Mouse (Mus musculus) brown adipose tissue, adult 24 weeks (tissue): ENCODE data around the gene Cirbp. TPM values are rescaled to one million over a fixed set of nuclear protein-coding genes. Genes with fewer than 3 reads are reported as not detected.

Experiments
- H3K27ac ChIP-seq: fragments of 200-500 bp; replicated peaks from 2 replicates; pipeline ENCODE4 v1.5.1; 2012; ENCODE audit warnings: low read depth, mild to moderate bottlenecking, low read length
- H3K4me1 ChIP-seq: fragments of 200-500 bp; 2 replicates; pipeline ENCODE4 v1.6.1; 2012; ENCODE audit warnings: low read length, mixed read lengths; ENCODE audit not compliant: control insufficient read depth, insufficient read depth, insufficient read length
- H3K4me3 ChIP-seq: fragments of 200-500 bp; 2 replicates; pipeline ENCODE4 v1.5.1; 2012; ENCODE audit warnings: low read depth, mild to moderate bottlenecking, low read length, moderate library complexity; ENCODE audit not compliant: insufficient read depth
- polyA plus RNA-seq: library from polyadenylated mRNA; stranded (reverse); fragments of >200 nt; gene quantifications from 2 replicates; pipeline ENCODE4 v1.2.4, GENCODE M21; 2012; ENCODE audit not compliant: missing spikeins, insufficient read depth, insufficient read length

Gene Cirbp
- polyA plus RNA-seq, 1 experiment: 27.5 TPM

DNA sequence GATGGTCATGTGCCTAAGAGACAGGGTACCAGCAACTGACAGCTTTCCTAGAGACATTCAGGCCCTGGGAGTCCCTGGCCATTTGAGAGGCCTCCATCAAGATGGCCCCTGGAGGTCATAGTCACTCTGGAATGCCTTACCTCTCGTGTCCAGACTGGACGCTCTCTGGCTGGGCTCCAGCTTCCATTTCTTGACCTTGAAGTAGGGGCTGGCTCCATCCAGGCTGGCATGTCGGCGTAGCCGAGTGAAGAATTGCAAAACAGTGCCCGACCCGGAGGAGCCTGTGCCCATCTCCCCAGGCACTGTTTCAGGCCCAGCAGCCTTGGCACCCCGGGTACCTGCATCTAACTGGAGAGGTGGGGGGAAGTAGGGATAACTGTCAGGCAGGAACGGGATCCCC is 31.4 kb upstream of the Cirbp start:
- H3K4me3 ChIP-seq: no peak overlapping the region
- H3K27ac ChIP-seq: no peak overlapping the region
- H3K4me1 ChIP-seq: peaks cover 2% of the 10 kb centered on the region; the same call in 1 of the 2 replicates

DNA sequence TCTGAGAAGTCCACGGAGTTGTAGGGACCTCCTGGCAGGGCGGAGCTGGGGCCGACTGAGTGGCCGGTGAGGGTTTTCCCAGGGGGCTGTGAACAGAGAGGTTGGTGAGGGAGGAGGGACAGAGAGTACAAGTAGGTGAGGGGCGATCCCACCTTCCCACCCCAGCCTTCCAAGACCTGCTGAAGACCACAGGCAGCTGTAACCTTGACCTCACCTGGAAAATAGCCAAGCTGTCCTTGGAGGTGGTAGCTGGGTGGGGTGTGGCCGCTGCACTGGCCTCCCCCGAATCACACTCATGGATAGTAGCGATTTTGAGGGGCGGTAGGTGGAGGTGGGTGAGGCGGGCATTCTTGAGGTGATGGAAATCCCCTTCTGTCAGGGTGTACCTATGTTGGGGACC is 30.6 kb upstream of the Cirbp start:
- no peak overlapping the region for H3K27ac ChIP-seq
- peaks cover 2% of the 10 kb centered on the region; the same call in 1 of the 2 replicates for H3K4me1 ChIP-seq
- no peak overlapping the region for H3K4me3 ChIP-seq

DNA sequence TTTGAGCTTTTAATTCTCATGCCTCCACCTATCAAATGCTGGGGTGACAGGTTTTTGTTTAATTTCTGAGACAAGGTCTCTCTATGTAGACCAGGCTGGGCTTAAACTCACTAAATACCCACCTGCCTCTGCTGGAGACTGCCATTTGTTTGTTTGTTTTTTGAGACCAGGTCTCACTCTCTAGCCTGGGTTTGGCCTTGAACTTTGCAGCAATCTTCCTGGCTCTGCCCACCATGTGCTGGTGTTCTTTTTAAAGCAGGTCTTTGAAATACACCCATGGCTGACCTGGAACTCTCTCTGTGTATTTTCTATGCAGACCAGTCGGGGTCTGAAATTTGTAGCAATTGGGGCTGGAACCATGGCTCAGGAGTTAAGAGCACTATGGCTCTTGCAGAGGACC is 30.1 kb upstream of the Cirbp start:
- Histone ChIP-seq H3K4me1 (peaks cover 2% of the 10 kb centered on the region; the same call in 1 of the 2 replicates), H3K27ac (no peak overlapping the region), H3K4me3 (no peak overlapping the region)

DNA sequence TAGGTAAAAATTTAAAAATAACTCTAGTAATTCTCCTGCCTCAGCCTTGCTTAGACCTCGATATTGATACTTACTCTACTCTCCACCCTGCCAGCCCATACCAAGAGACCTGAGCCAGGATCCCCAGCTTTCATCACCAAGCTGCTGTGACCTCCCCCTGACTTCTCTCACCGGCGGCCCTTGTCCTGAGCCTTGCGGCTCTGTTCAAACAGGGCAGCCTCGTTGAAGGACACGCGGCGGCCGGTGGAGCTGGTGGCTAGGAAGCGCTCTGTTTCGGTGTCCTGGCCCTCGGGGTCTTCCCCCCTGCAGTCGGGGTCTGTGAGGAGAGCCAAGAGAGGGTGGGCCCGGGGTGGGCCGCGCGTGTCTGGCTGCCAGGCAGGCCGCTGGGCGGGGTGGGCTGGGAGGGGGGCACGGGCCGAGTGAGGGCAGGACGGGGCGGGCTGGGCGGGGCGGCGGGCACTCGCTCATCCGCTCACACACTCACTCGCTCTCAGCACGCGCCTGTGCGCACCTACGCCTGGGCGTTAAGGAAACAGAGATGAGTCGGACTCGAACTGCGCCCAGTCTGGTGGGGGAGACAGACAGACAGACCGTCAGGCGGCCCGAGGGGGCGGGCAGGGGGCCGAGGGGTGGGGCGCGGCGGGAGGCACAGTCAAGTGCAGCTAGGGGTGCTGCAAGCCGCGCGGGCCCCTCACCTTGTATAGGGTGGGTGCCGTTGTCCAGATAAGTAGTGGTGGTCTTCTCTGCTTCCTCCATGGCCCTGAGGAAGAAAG is 29.4 kb upstream of the Cirbp start:
- Histone ChIP-seq H3K4me1 (peaks cover 2% of the 10 kb centered on the region; the same call in 1 of the 2 replicates), H3K27ac (no peak overlapping the region), H3K4me3 (no peak overlapping the region)

DNA sequence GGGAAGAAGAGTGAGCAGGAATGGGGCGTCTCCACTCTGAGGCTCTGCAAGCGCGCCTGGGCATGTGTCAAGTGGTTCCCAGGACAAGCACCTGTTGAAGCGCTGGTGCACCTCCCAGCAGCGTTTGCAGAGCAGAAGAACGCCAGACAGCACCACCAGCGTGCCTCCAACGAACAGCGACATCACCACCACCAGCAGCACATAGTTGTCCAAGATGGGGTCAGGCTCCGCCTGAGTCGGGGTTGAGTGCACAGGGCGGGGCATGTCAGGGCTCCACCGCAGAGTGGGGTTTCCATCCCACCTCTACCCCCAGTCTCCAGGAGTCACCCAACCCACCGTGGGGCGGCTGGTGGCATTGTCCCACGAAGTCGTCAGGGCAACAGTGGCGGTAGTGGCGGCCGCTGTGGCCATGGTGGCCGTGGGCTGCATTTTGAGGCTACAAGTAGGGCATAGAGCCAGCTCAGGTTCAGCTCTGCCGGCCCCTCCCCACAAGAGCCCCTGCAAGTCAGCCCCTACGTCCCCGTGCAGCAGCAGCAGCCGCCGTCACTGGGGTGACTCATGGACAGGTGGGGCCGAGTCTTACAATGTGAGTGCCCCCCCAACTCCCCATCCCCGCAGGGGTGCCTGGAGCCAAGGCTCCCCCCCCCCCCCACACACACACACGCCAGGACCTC is 28.7 kb upstream of the Cirbp start:
- no peak overlapping the region for H3K4me3 ChIP-seq
- no peak overlapping the region for H3K27ac ChIP-seq
- H3K4me1 ChIP-seq: peaks cover 2% of the 10 kb centered on the region; the same call in 1 of the 2 replicates

DNA sequence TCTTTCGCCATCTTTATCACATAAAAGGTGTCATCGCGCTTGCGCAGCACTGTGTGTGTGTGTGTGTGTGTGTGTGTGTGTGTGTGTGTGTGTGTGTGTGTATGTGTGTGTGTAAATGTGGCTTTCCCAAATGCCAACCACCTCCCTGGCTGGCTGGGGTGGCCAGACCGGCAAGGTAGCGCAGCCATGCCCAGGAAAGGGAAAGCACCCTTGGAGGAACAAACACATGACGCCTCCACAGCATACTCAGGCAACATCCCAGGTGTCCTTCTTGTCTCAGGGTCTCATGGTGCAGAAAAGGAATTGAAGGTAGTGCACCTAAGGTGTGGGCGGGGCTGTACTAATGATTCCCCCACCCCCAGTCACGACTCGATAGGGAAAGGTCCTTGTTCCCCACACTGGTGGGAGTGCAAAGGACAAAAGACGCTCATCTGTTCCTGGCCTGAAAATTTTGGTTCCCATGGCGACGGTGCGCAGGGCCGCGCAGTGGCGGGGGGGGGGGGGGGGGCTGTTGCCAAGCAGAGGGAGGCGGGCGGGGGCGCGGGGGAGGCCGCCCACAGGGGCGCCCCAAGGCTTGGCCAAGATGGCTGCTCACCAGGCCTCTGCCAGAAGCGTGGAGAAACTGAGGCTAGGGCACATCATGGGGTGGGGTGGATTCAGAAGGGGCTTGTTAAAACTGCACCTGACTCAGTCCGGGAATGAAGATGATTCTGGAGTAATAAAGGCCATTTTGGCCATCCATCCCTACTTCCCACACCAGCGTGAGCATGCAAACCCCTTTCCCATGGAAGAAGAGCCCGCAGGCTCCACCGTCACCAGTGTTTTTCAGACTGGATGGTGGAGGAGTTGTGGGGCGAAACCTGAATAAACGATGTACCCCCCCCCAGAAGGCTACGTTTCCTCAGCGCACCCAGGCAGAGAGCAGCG is 27.9 kb upstream of the Cirbp start:
- Histone ChIP-seq H3K4me3 (no peak overlapping the region; the same call in 1 of the 2 replicates), H3K27ac (no peak overlapping the region), H3K4me1 (peaks cover 2% of the 10 kb centered on the region; the same call in 1 of the 2 replicates)

DNA sequence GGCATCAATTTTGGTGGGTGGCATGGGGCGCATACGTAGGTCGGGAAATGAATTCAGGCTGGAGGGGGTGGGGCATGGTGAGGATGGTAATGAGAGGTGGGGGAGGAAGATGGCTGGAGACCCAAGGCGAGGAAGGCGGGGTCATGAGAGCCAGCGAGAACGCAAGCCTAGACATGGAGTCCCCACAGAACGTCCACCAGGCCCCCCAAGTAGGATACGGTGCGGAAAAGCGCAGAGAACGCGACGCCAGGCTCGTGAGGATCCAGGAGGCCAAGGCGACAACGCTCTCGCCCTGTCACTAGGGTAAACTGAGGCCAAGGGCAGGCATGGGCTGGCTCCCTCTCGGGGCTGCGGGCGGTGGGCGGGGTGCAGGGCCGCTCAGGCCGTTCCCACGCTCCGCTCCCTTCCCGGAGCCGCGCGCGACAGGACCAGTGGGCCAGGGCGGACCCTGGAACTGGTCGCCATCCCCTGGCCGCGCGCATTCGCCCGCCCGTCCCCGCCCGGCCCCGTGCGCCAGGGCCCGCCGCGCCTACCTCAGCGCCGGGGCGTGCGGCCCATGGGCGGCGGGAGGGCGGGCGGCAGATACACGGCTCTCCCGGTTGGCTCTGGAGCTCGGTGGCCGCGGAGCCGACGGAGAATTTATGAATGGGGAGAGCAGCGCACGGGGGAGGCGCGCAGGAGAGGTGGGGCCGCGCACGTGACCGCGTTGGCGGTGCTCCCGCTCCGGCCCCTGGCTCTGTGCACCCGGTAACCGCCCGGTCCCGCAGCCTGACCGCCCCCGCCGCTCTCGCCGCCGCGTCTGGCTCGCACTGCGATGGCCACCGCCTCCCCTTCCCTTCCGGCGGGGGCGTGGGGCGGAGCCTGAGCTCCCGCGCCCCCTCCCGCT is 27.0 kb upstream of the Cirbp start, which contains the start of gene Atp5d:
Gene Atp5d (plus strand): TSS at position 80 of the 886 bp plus-strand sequence.
- H3K4me3 ChIP-seq: peak within 1 kb of the TSS; percentile 56
- peaks cover 2% of the 10 kb centered on the region; the same call in 1 of the 2 replicates for H3K4me1 ChIP-seq
- no peak within 1 kb of the TSS for H3K27ac ChIP-seq

DNA sequence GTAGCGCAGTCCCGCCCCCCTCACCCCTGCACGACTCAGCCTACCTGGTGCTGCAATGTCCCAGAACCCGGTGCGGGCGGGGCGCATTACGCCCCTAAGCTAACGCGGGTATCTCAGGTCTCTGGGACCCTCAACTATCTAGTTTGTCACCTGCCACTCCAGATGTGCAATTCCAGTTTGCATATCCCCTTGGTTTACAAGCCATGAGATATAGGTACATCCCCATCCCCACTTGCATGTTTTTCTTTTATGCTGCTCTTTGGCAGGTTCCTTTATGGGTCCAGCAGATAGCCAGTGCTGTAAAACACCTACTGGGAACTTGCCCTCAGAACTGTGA is 26.4 kb upstream of the Cirbp start:
- Histone ChIP-seq H3K4me1 (no peaks in the 10 kb centered on the region; the same call in 1 of the 2 replicates), H3K4me3 (peak overlapping the region; percentile 56), H3K27ac (no peak overlapping the region)

DNA sequence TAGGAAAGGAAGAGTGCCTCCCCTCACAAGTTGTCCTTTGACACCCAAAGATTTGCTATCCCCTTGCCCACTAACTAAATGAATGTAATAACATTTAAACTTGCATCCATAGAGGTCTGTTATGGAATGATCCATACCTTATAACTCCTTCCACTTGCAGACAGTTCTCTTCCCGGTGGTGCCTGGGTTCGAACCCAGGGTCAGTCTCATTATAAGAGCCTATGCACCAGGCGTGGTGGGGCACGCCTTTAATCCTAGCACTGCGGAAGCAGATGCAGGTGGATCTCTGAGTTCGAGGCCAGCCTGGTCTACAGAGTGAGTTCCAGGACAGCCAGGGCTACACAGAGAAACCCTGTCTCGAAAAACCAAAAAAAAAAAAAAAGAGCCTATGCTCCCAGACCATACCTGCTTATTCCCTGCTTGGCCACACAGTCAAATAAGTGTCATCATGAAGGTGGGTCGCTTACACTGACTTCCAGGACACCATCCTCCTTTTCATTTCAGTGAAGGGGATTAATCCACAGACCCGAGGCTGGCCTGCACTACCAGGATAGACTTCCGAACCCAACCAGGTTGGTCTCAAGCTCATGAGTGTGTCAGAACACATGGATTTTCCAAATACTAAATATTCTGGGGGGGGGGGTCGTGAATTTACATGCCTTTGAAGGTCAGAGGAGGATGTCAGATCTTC is 25.7 kb upstream of the Cirbp start:
- Histone ChIP-seq H3K4me1 (no peaks in the 10 kb centered on the region; the same call in 1 of the 2 replicates), H3K4me3 (0 out of 2 replicates have a peak overlapping the region, but pooled peaks have one; percentile 56), H3K27ac (no peak overlapping the region)

DNA sequence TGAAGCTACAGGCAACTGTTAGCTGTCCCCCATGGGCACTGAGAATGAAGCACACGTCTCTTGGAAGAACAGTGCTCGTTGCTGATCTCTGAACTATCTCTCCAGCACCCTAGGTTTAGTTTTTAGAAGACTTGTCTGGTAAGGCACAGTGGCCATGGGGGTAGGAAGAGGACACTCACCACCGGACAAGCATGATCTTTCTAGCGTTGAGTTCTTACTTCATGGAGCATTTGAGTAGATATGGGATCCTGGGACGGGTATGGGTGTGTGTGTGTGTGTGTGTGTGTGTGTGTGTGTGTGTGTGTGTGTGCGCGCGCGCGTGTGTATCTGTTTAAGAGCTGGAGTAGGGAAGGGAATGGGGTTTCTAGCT is 25.1 kb upstream of the Cirbp start, which contains the start of gene Cbarp:
Gene Cbarp (minus strand): TSS at position 170 of the 370 bp plus-strand sequence.
- no peaks in the 10 kb centered on the region; the same call in 1 of the 2 replicates for H3K4me1 ChIP-seq
- H3K4me3 ChIP-seq: peak within 1 kb of the TSS; percentile 56
- peak within 1 kb of the TSS; percentile 66 for H3K27ac ChIP-seq

DNA sequence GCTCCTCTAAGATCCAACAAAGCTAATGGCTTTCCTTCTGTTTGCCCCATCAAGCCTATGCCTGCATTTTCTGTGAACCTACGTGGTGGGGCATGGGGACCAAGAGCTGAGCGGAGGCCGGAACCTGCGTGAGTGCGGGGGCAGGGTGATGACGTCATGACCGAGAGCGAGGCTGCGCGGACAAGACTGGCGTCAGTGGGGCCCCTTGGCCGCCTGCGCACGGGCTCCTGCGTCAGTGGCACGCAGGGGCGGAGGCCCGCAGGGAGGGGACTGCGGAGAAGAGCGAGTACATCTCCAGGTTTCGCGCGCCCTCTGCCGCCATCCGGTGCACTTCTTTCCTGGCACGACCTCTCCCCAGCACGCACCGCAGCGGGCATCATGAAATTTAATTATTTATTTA is 24.5 kb upstream of the Cirbp start:
- peak overlapping the region; percentile 52 for H3K4me3 ChIP-seq
- H3K27ac ChIP-seq: peak overlapping the region; percentile 66
- peaks cover under 1% of the 10 kb centered on the region; the same call in 1 of the 2 replicates for H3K4me1 ChIP-seq

DNA sequence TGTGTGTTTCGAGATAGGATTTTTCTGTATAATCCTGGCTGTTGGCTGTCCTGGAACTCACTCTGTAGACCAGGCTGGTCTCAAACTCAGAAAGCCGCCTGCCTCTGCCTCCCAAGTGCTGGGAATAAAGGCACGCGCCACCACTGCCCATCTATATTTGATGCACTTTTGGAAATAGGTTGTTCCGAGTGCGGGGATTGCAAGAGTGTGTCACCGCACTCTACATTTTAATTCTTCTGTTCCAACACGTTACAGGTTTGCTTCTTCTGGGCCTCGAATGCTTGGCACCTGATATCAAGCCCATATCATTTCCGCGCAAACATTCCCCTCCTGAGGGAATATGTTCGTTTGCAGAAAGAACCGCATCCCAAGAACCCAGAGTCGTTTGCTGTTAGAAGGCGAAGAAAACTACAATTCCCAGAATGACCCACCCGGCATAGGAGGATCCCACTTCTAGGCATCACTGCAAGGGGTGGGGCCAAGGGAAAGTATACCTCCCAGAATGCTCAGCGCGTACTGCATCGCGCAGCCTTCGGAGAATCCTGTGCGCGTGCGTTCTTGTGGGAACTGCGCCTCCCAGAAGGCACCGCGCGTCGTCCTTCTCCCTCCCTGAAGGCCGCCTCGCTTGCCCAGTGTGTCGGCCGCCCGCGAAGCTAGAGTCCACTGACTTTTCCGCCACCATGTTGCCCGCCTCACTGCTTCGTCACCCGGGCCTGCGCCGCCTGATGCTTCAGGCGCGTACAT is 23.8 kb upstream of the Cirbp start:
- Histone ChIP-seq H3K4me1 (peaks cover 5% of the 10 kb centered on the region; the same call in 1 of the 2 replicates), H3K4me3 (peak overlapping the region; percentile 79), H3K27ac (peak overlapping the region; percentile 93)

DNA sequence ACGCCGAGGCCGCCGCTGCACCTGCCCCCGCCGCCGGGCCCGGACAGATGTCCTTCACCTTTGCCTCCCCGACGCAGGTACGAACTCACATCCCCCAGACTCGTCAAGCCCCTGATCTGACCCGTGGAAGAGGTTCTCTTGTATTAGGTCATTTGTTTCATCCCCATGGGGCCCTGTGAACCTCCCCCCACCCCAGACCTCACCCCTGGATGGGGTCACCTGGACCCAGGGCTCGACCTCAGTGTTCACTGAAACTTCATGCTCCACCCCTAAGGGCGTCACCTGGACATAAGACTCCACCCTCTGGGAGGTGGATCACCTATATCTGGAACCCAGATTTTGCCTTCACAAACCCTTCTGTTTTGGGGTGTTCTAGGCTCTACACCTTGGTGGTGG is 23.3 kb upstream of the Cirbp start:
- H3K4me1 ChIP-seq: peaks cover 5% of the 10 kb centered on the region; the same call in 1 of the 2 replicates
- H3K4me3 ChIP-seq: peak overlapping the region; percentile 79
- H3K27ac ChIP-seq: peak overlapping the region; percentile 93
